Mouse (Mus musculus) forelimb bud, embryonic 11.5 days (tissue): ENCODE measurements around the gene Olfr1388.
"Not testable (repeated sequence)": the region's sequence is repeated elsewhere in the genome, so short reads cannot be mapped to it uniquely, and the experiment has no call there.

ENCODE experiments used
- DNase-seq: peaks from one replicate; pipeline ENCODE4 v3.0.0-alpha.2; 2012; ENCODE audit warnings: low read depth, low spot score

Gene Olfr1388

GRCm38 (mm10) chr11:49436411-49436810, at the start of gene Olfr1388:
Gene Olfr1388 (plus strand): TSS chr11:49436624.
- DNase-seq = no peak

- not testable (repeated sequence) for DNase-seq
Observed at GRCm38 (mm10) chr11:49392707-49393106, 43.7 kb upstream of the Olfr1388 start.

GRCm38 (mm10) chr11:49406784-49407183, 29.6 kb upstream of the Olfr1388 start:
- DNase-seq = no peak

GRCm38 (mm10) chr11:49410540-49410939, 25.9 kb upstream of the Olfr1388 start:
- DNase-seq = peak; percentile 11

- no peak for DNase-seq
Observed at GRCm38 (mm10) chr11:49422767-49423166, 13.7 kb upstream of the Olfr1388 start, which contains the start of gene Olfr1389. Gene Olfr1389 (plus strand): TSS chr11:49423067.

GRCm38 (mm10) chr11:49425257-49425927, 11.0 kb upstream of the Olfr1388 start:
- DNase-seq = no peak

- no peak for DNase-seq
Observed at GRCm38 (mm10) chr11:49429641-49430040, 6.8 kb upstream of the Olfr1388 start.

- DNase-seq = no peak
Observed at GRCm38 (mm10) chr11:49455043-49455442, 18.6 kb downstream of the Olfr1388 start, which contains the start of gene Olfr1387. Gene Olfr1387 (plus strand): TSS chr11:49455343.

- DNase-seq = not testable (repeated sequence)
Observed at GRCm38 (mm10) chr11:49464746-49465145, 28.3 kb downstream of the Olfr1388 start, which contains the start of gene Olfr1386. Gene Olfr1386 (plus strand): TSS chr11:49465046.

GRCm38 (mm10) chr11:49485973-49486372, 49.5 kb downstream of the Olfr1388 start:
- no peak for DNase-seq

GRCm38 (mm10) chr11:49488770-49489169, 52.3 kb downstream of the Olfr1388 start, which contains the start of gene Olfr1385:
Gene Olfr1385 (plus strand): TSS chr11:49489070.
- not testable (repeated sequence) for DNase-seq
